Mouse (Mus musculus) heart, embryonic 15.5 days (tissue): ENCODE results near the gene Gan. TPM values are rescaled to one million over a fixed set of nuclear protein-coding genes. Genes with fewer than 3 reads are reported as not detected.

Source experiments
- ATAC-seq: fragments of 200-750 bp; cut with Nextera tagmentation; replicated peaks from 2 replicates; pipeline ENCODE4 v1.8.0; 2017; ENCODE audit warnings: low read depth, moderate TSS enrichment; ENCODE audit not compliant: insufficient number of reproducible peaks, insufficient read depth, low FRiP score
- H3K27ac ChIP-seq: fragments of 300-500 bp; sonication (generic); 2 replicates; pipeline ENCODE4 v1.5.1; 2015; ENCODE audit warnings: mild to moderate bottlenecking, inconsistent platforms
- H3K27me3 ChIP-seq: fragments of 300-500 bp; sonication (generic); 2 replicates; pipeline ENCODE4 v1.6.1; 2015; ENCODE audit warnings: inconsistent platforms
- H3K36me3 ChIP-seq: fragments of 300-500 bp; sonication (generic); 2 replicates; pipeline ENCODE4 v1.6.1; 2015; ENCODE audit warnings: mild to moderate bottlenecking, inconsistent platforms
- H3K4me1 ChIP-seq: fragments of 300-500 bp; sonication (generic); replicated peaks from 2 replicates; pipeline ENCODE4 v1.6.1; 2015; ENCODE audit warnings: inconsistent platforms
- H3K4me2 ChIP-seq: fragments of 300-500 bp; sonication (generic); 2 replicates; pipeline ENCODE4 v1.6.1; 2015; ENCODE audit warnings: inconsistent platforms, mild to moderate bottlenecking, moderate library complexity
- H3K4me3 ChIP-seq: fragments of 300-500 bp; sonication (generic); 2 replicates; pipeline ENCODE4 v1.5.1; 2015; ENCODE audit warnings: mild to moderate bottlenecking, inconsistent platforms
- H3K9ac ChIP-seq: fragments of 300-500 bp; sonication (generic); 2 replicates; pipeline ENCODE4 v1.6.1; 2015; ENCODE audit warnings: mild to moderate bottlenecking, inconsistent platforms
- H3K9me3 ChIP-seq: fragments of 300-500 bp; sonication (generic); replicated peaks from 2 replicates; pipeline ENCODE4 v1.6.1; 2016; ENCODE audit warnings: inconsistent platforms
- WGBS: fragments of 180-500 bp; shearing (Covaris S2); methylation state at CpG from one replicate; pipeline ENCODE4 v1.1.7; 2015; ENCODE audit warnings: mixed read lengths; 5-methylcytosine and 5-hydroxymethylcytosine counted together
- polyA plus RNA-seq: library from polyadenylated mRNA; unstranded; fragments of >200 nt; fragmentation: Nextera tagmentation; extraction: Ambion mirVana; gene quantifications from 2 replicates; pipeline ENCODE4 v1.2.1, GENCODE M21; 2015

Gene Gan
- polyA plus RNA-seq, 1 experiment from 2014 or later: 1.1 TPM

GRCm38 (mm10) chr8:117263442-117263841, 105.5 kb downstream of the Gan start:
- Histone ChIP-seq H3K4me1 (peaks cover 47% of the 10 kb centered on the region), H3K36me3 (no peaks in the 10 kb centered on the region), H3K27me3 (no peaks in the 10 kb centered on the region), H3K9me3 (no peaks in the 10 kb centered on the region), H3K9ac (no peak overlapping the region), H3K4me2 (no peak overlapping the region), H3K4me3 (no peak overlapping the region), H3K27ac (no peak overlapping the region)
- no peak for ATAC-seq
- 23% methylated on average over 6 of the region's 6 CpGs for WGBS

DNA sequence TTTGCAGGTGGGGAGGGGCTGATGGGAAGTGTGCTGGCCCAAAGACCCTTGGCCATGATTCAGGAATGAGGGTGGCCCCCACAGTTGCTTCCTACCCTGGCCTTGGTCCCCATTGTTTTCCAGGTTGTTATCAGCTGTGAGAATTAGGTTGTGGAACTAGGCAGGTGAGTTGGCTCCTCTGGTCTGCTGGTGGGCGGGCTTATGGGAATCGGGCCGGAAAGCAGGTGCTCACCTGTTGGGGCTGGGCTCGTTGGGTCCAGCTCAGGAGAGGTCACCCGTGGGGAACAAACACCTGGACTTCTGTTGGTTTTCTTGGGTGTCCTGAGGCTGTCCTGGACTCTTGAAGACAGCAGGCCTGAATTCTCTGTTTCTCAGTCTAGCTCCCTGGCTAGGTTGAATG, 107.1 kb downstream of the Gan start:
- no peak for ATAC-seq
- no peak overlapping the region for H3K4me2 ChIP-seq
- no peaks in the 10 kb centered on the region for H3K36me3 ChIP-seq
- H3K27me3 ChIP-seq: no peaks in the 10 kb centered on the region
- 85% methylated on average over 5 of the region's 5 CpGs for WGBS
- no peak overlapping the region for H3K9ac ChIP-seq
- no peaks in the 10 kb centered on the region for H3K9me3 ChIP-seq
- H3K4me3 ChIP-seq: no peak overlapping the region
- H3K27ac ChIP-seq: no peak overlapping the region
- H3K4me1 ChIP-seq: peaks cover 31% of the 10 kb centered on the region

Other genes with a start within 250 kb of the Gan start
- 98.4 and 142 TPM in 2 replicates for gene Cmc2, start 236.7 kb upstream of the Gan start, polyA plus RNA-seq
- gene Cenpn, start 236.4 kb upstream of the Gan start, polyA plus RNA-seq: 22.9 and 26.5 TPM in 2 replicates
- gene Atmin, start 214.7 kb upstream of the Gan start, polyA plus RNA-seq: 7.9 and 10.5 TPM in 2 replicates
- gene 1700030J22Rik, start 179.2 kb upstream of the Gan start, polyA plus RNA-seq: 0.58 and 0.77 TPM in 2 replicates
- gene Gcsh, start 164.6 kb upstream of the Gan start, polyA plus RNA-seq: 66.1 and 78.2 TPM in 2 replicates
- 0.05 and 0.08 TPM in 2 replicates for gene Pkd1l2, start 75.7 kb upstream of the Gan start, polyA plus RNA-seq
- gene Bco1, start 62.3 kb upstream of the Gan start, polyA plus RNA-seq: 0.16 TPM in 1 of 2 replicates, not detected in the other
- gene Cmip, start 98.9 kb downstream of the Gan start, polyA plus RNA-seq: 9.4 and 16.3 TPM in 2 replicates